Mouse (Mus musculus) erythroblast, adult 5-6 weeks (primary cell): Measurements from ENCODE around the gene Agxt2. TPM values are rescaled to one million over a fixed set of nuclear protein-coding genes. Genes with fewer than 3 reads are reported as not detected.

Source experiments
- ATAC-seq: replicated peaks from 2 replicates; pipeline ENCODE4 v1.8.0; 2016; ENCODE audit warnings: moderate number of reproducible peaks, mild to moderate bottlenecking, moderate TSS enrichment, inconsistent platforms; ENCODE audit not compliant: poor library complexity, low FRiP score, severe bottlenecking
- total RNA-seq, 2 experiments: library from RNA; stranded (forward) in 1 of 2; stranded (reverse) in 1 of 2; fragments of 150-400 nt in 1 of 2; fragments of 200-764, 138-1000 nt in 1 of 2; gene quantifications; 2 replicates each; pipeline versions ENCODE4 v1.2.3 to v1.2.4; 2015 to 2017; ENCODE audit warnings: low replicate concordance in 2 of 2

The Agxt2 gene
- total RNA-seq (2015; ENCODE audit: low replicate concordance) (not detected in 2 replicates), total RNA-seq (2017; ENCODE audit: low replicate concordance) (not detected in 2 replicates)

- no peak for ATAC-seq
Measured at GRCm38 (mm10) chr15:10358039-10358948, at the start of gene Agxt2. Gene Agxt2 (plus strand): TSS chr15:10358532.

- no peak for ATAC-seq
Measured at GRCm38 (mm10) chr15:10311826-10312225, 46.5 kb upstream of the Agxt2 start.

- ATAC-seq, result no peak
Measured at GRCm38 (mm10) chr15:10313522-10314455, 44.5 kb upstream of the Agxt2 start.

- ATAC-seq, result no peak
Measured at GRCm38 (mm10) chr15:10325080-10325479, 33.3 kb upstream of the Agxt2 start, which contains the start of gene Gm21973. Gene Gm21973 (plus strand): TSS chr15:10325380.

GRCm38 (mm10) chr15:10330626-10331025 is 27.7 kb upstream of the Agxt2 start:
- no peak for ATAC-seq

GRCm38 (mm10) chr15:10332566-10332965 is 25.8 kb upstream of the Agxt2 start:
- no peak for ATAC-seq

GRCm38 (mm10) chr15:10338606-10339005 is 19.7 kb upstream of the Agxt2 start:
- ATAC-seq, result no peak

- ATAC-seq, result no peak
Measured at GRCm38 (mm10) chr15:10347044-10347443, 11.3 kb upstream of the Agxt2 start.

GRCm38 (mm10) chr15:10366331-10366730 is 8.0 kb downstream of the Agxt2 start:
- ATAC-seq, result no peak

GRCm38 (mm10) chr15:10375404-10375803 is 17.1 kb downstream of the Agxt2 start:
- no peak for ATAC-seq

- ATAC-seq, result no peak
Measured at GRCm38 (mm10) chr15:10378338-10378959, 20.1 kb downstream of the Agxt2 start.

GRCm38 (mm10) chr15:10379757-10380458 is 21.6 kb downstream of the Agxt2 start:
- no peak for ATAC-seq

GRCm38 (mm10) chr15:10387263-10387662 is 28.9 kb downstream of the Agxt2 start:
- no peak for ATAC-seq

- no peak for ATAC-seq
Measured at GRCm38 (mm10) chr15:10399795-10400194, 41.5 kb downstream of the Agxt2 start.

GRCm38 (mm10) chr15:10400415-10400814 is 42.1 kb downstream of the Agxt2 start:
- no peak for ATAC-seq

- no peak for ATAC-seq
Measured at GRCm38 (mm10) chr15:10409842-10410241, 51.5 kb downstream of the Agxt2 start.

- no peak for ATAC-seq
Measured at GRCm38 (mm10) chr15:10410881-10411280, 52.5 kb downstream of the Agxt2 start.

- no peak for ATAC-seq
Measured at GRCm38 (mm10) chr15:10413656-10414055, 55.3 kb downstream of the Agxt2 start.

GRCm38 (mm10) chr15:10421138-10421784 is 62.9 kb downstream of the Agxt2 start:
- no peak for ATAC-seq
